Mouse (Mus musculus) kidney, postnatal 36 days (tissue): ENCODE results near the gene Dpp4.

ENCODE experiments used
- DNase-seq, 2 experiments: peaks; one replicate each; pipeline ENCODE4 v3.0.0; 2021 to 2022; ENCODE audit warnings: mixed read lengths in 2 of 2

Dpp4 gene

GRCm38 (mm10) chr2:62408216-62408615 lies 3.8 kb downstream of the Dpp4 start:
- no peak for DNase-seq

- peak; percentile 8 to 27 for DNase-seq
Measured at GRCm38 (mm10) chr2:62403556-62404135, 8.4 kb downstream of the Dpp4 start.

GRCm38 (mm10) chr2:62401011-62401410 lies 11.0 kb downstream of the Dpp4 start:
- DNase-seq, result no peak

- no peak for DNase-seq
Measured at GRCm38 (mm10) chr2:62399832-62400231, 12.2 kb downstream of the Dpp4 start.

- DNase-seq, result no peak
Measured at GRCm38 (mm10) chr2:62399361-62399760, 12.7 kb downstream of the Dpp4 start.

- DNase-seq, result no peak
Measured at GRCm38 (mm10) chr2:62398115-62398875, 13.7 kb downstream of the Dpp4 start.

- no peak for DNase-seq
Measured at GRCm38 (mm10) chr2:62397661-62398060, 14.4 kb downstream of the Dpp4 start.

GRCm38 (mm10) chr2:62396799-62397198 lies 15.2 kb downstream of the Dpp4 start:
- DNase-seq, result no peak

- no peak for DNase-seq
Measured at GRCm38 (mm10) chr2:62394800-62395199, 17.2 kb downstream of the Dpp4 start.

GRCm38 (mm10) chr2:62392098-62392497 lies 19.9 kb downstream of the Dpp4 start:
- DNase-seq, result no peak

GRCm38 (mm10) chr2:62390961-62391461 lies 21.0 kb downstream of the Dpp4 start:
- DNase-seq, result peak in 1 of 2 experiments; percentile 10

GRCm38 (mm10) chr2:62390305-62390704 lies 21.7 kb downstream of the Dpp4 start:
- DNase-seq, result no peak

GRCm38 (mm10) chr2:62388841-62389240 lies 23.2 kb downstream of the Dpp4 start:
- DNase-seq, result no peak

- no peak for DNase-seq
Measured at GRCm38 (mm10) chr2:62383196-62383595, 28.8 kb downstream of the Dpp4 start.

GRCm38 (mm10) chr2:62382440-62382839 lies 29.6 kb downstream of the Dpp4 start:
- DNase-seq, result no peak

- DNase-seq, result no peak
Measured at GRCm38 (mm10) chr2:62381756-62382155, 30.3 kb downstream of the Dpp4 start.

- DNase-seq, result no peak
Measured at GRCm38 (mm10) chr2:62373692-62374091, 38.3 kb downstream of the Dpp4 start.

- DNase-seq, result no peak
Measured at GRCm38 (mm10) chr2:62370048-62370447, 42.0 kb downstream of the Dpp4 start.

GRCm38 (mm10) chr2:62368349-62369053 lies 43.5 kb downstream of the Dpp4 start:
- no peak for DNase-seq

- DNase-seq, result no peak
Measured at GRCm38 (mm10) chr2:62363606-62364005, 48.4 kb downstream of the Dpp4 start.

GRCm38 (mm10) chr2:62362211-62362610 lies 49.8 kb downstream of the Dpp4 start:
- no peak for DNase-seq

GRCm38 (mm10) chr2:62361514-62361913 lies 50.5 kb downstream of the Dpp4 start:
- no peak for DNase-seq

GRCm38 (mm10) chr2:62360872-62361271 lies 51.2 kb downstream of the Dpp4 start:
- DNase-seq, result no peak

- no peak for DNase-seq
Measured at GRCm38 (mm10) chr2:62357259-62357658, 54.8 kb downstream of the Dpp4 start.
